Mouse (Mus musculus): ENCODE results near the gene Igtp. TPM values are rescaled to one million over a fixed set of nuclear protein-coding genes. Genes with fewer than 3 reads are reported as not detected.
"Not testable (repeated sequence)": the region's sequence is repeated elsewhere in the genome, so short reads cannot be mapped to it uniquely, and the experiment has no call there.

Igtp gene
- total and polyA plus RNA-seq, 2 experiments: 33.0 to 52.9 TPM

GRCm38 (mm10) chr11:58213673-58214342, 14.5 kb downstream of the Igtp start:
- Histone ChIP-seq H3K4me3 (ENCODE audit: insufficient read depth, low read depth, low read length) (no peak overlapping the region), H3K4me1 (ENCODE audit: control insufficient read depth, insufficient read depth, low read length) (peaks cover 18% of the 10 kb centered on the region), H3K27me3 (ENCODE audit: control insufficient read depth, insufficient read depth, low read length) (no peaks in the 10 kb centered on the region), H3K36me3 (ENCODE audit: control insufficient read depth, insufficient read depth, low read length) (0 out of 2 replicates have a peak, but pooled peaks cover 2% of the 10 kb centered on the region), H3K9ac (ENCODE audit: low read depth, low read length) (no peak overlapping the region), H3K27ac (replicated peaks; ENCODE audit: insufficient read depth, low read depth, low read length) (no peak overlapping the region), H3K79me2 (ENCODE audit: control insufficient read depth, insufficient read depth, low read length) (peaks cover 12% of the 10 kb centered on the region; the same call in 1 of the 2 replicates)
- no peak for TF ChIP-seq POLR2A (IDR thresholded peaks at IDR 0.05; ENCODE audit: extremely low read depth, insufficient read depth, low read length)
- no peak for TF ChIP-seq CTCF (IDR thresholded peaks at IDR 0.05; ENCODE audit: low read depth, low read length)
- WGBS: 77% methylated on average over 7 of the region's 7 CpGs
- DNase-seq (ENCODE audit: extremely low read depth, low read depth, low spot score): no peak

GRCm38 (mm10) chr11:58214391-58215048, 15.2 kb downstream of the Igtp start:
- H3K27me3 ChIP-seq (ENCODE audit: control insufficient read depth, insufficient read depth, low read length): no peaks in the 10 kb centered on the region
- peak; percentile 95 for DNase-seq (ENCODE audit: extremely low read depth, low read depth, low spot score)
- H3K36me3 ChIP-seq (ENCODE audit: control insufficient read depth, insufficient read depth, low read length): peaks cover 4% of the 10 kb centered on the region; the same call in 1 of the 2 replicates
- 13% methylated on average over 17 of the region's 17 CpGs for WGBS
- H3K4me3 ChIP-seq (ENCODE audit: insufficient read depth, low read depth, low read length): peak overlapping the region; percentile 67
- H3K4me1 ChIP-seq (ENCODE audit: control insufficient read depth, insufficient read depth, low read length): peaks cover 20% of the 10 kb centered on the region
- peak overlapping the region; percentile 79 for H3K9ac ChIP-seq (ENCODE audit: low read depth, low read length)
- TF ChIP-seq CTCF (IDR thresholded peaks at IDR 0.05; ENCODE audit: low read depth, low read length) (no peak), POLR2A (IDR thresholded peaks at IDR 0.05; ENCODE audit: extremely low read depth, insufficient read depth, low read length) (0 out of 2 replicates have a peak, but pooled peaks have one; percentile 21)
- peaks cover 12% of the 10 kb centered on the region; the same call in 1 of the 2 replicates for H3K79me2 ChIP-seq (ENCODE audit: control insufficient read depth, insufficient read depth, low read length)
- H3K27ac ChIP-seq (replicated peaks; ENCODE audit: insufficient read depth, low read depth, low read length): peak overlapping the region; percentile 83

GRCm38 (mm10) chr11:58215049-58215430, 15.7 kb downstream of the Igtp start:
- Histone ChIP-seq H3K4me1 (ENCODE audit: control insufficient read depth, insufficient read depth, low read length) (peaks cover 20% of the 10 kb centered on the region), H3K9ac (ENCODE audit: low read depth, low read length) (peak overlapping the region; percentile 79)
- 0% methylated on average over 2 of the region's 3 CpGs for WGBS

GRCm38 (mm10) chr11:58215814-58216213, 16.5 kb downstream of the Igtp start:
- H3K9ac ChIP-seq (ENCODE audit: low read depth, low read length): peak overlapping the region; percentile 59
- H3K27me3 ChIP-seq (ENCODE audit: control insufficient read depth, insufficient read depth, low read length): no peaks in the 10 kb centered on the region
- H3K36me3 ChIP-seq (ENCODE audit: control insufficient read depth, insufficient read depth, low read length): peaks cover 12% of the 10 kb centered on the region
- H3K4me1 ChIP-seq (ENCODE audit: control insufficient read depth, insufficient read depth, low read length): peaks cover 20% of the 10 kb centered on the region
- WGBS: 8% methylated on average over 5 of the region's 5 CpGs
- DNase-seq (ENCODE audit: extremely low read depth, low read depth, low spot score): no peak
- H3K4me3 ChIP-seq (ENCODE audit: insufficient read depth, low read depth, low read length): peak overlapping the region; percentile 45
- H3K27ac ChIP-seq (replicated peaks; ENCODE audit: insufficient read depth, low read depth, low read length): peak overlapping the region; percentile 25
- TF ChIP-seq CTCF (IDR thresholded peaks at IDR 0.05; ENCODE audit: low read depth, low read length) (no peak), POLR2A (IDR thresholded peaks at IDR 0.05; ENCODE audit: extremely low read depth, insufficient read depth, low read length) (no peak)
- H3K79me2 ChIP-seq (ENCODE audit: control insufficient read depth, insufficient read depth, low read length): peaks cover 12% of the 10 kb centered on the region; the same call in 1 of the 2 replicates

More at GRCm38 (mm10) chr11:58215049-58215430, 15.7 kb downstream of the Igtp start:
- peak overlapping the region; percentile 83 for H3K27ac ChIP-seq (replicated peaks; ENCODE audit: insufficient read depth, low read depth, low read length)
- H3K79me2 ChIP-seq (ENCODE audit: control insufficient read depth, insufficient read depth, low read length): peaks cover 12% of the 10 kb centered on the region; the same call in 1 of the 2 replicates
- not testable (repeated sequence) for H3K36me3 ChIP-seq (ENCODE audit: control insufficient read depth, insufficient read depth, low read length); H3K27me3 ChIP-seq (ENCODE audit: control insufficient read depth, insufficient read depth, low read length); DNase-seq (ENCODE audit: extremely low read depth, low read depth, low spot score)
- peak overlapping the region; percentile 67 for H3K4me3 ChIP-seq (ENCODE audit: insufficient read depth, low read depth, low read length)

- Histone ChIP-seq H3K4me3 (ENCODE audit: insufficient read depth, low read depth, low read length) (no peak overlapping the region; the same call in 1 of the 2 replicates), H3K9ac (ENCODE audit: low read depth, low read length) (no peak overlapping the region), H3K36me3 (ENCODE audit: control insufficient read depth, insufficient read depth, low read length) (peaks cover 12% of the 10 kb centered on the region), H3K79me2 (ENCODE audit: control insufficient read depth, insufficient read depth, low read length) (peaks cover 12% of the 10 kb centered on the region; the same call in 1 of the 2 replicates), H3K4me1 (ENCODE audit: control insufficient read depth, insufficient read depth, low read length) (peaks cover 20% of the 10 kb centered on the region), H3K27ac (replicated peaks; ENCODE audit: insufficient read depth, low read depth, low read length) (no peak overlapping the region), H3K27me3 (ENCODE audit: control insufficient read depth, insufficient read depth, low read length) (no peaks in the 10 kb centered on the region)
- TF ChIP-seq POLR2A (IDR thresholded peaks at IDR 0.05; ENCODE audit: extremely low read depth, insufficient read depth, low read length) (no peak), CTCF (IDR thresholded peaks at IDR 0.05; ENCODE audit: low read depth, low read length) (no peak)
- 29% methylated on average over 6 of the region's 6 CpGs for WGBS
- no peak for DNase-seq (ENCODE audit: extremely low read depth, low read depth, low spot score)
Measured at GRCm38 (mm10) chr11:58216823-58217222, 17.5 kb downstream of the Igtp start.

All from liver, adult 2 months (tissue).